Mouse (Mus musculus) testis, adult 2 months (tissue): ENCODE measurements at regions not wholly inside any gene's neighbourhood (a gene's known extent, or its start where the extent isn't known, plus 50 kb on each side); places are given as distances from the start of the nearest gene placed in this dataset.

Source experiments
- CTCF ChIP-seq: fragments of 200-500 bp; IDR thresholded peaks from 2 replicates; pipeline ENCODE4 v1.5.1; 2012; ENCODE audit warnings: low read depth, mild to moderate bottlenecking, inconsistent platforms, low read length, moderate library complexity; ENCODE audit not compliant: control insufficient read depth, insufficient read depth, insufficient replicate concordance
- POLR2A ChIP-seq: fragments of 200-500 bp; IDR thresholded peaks from 2 replicates; pipeline ENCODE4 v1.6.1; 2012; ENCODE audit warnings: low read depth, mild to moderate bottlenecking, inconsistent platforms, low read length, moderate library complexity; ENCODE audit not compliant: control insufficient read depth

GRCm38 (mm10) chr6:117252361-117252760, 84.0 kb downstream of the Cxcl12 start:
- TF ChIP-seq POLR2A: no peak
- TF ChIP-seq CTCF: no peak
